Mouse (Mus musculus) ES-Bruce4 (cell line): ENCODE measurements at regions not wholly inside any gene's neighbourhood (a gene's known extent, or its start where the extent isn't known, plus 50 kb on each side); places are given as distances from the start of the nearest gene placed in this dataset.
"Not testable (repeated sequence)": the region's sequence is repeated elsewhere in the genome, so short reads cannot be mapped to it uniquely, and the experiment has no call there.

ENCODE experiments used
- CTCF ChIP-seq: IDR thresholded peaks from one replicate; pipeline ENCODE4 v1.8.1; 2011; ENCODE audit warnings: low read depth, low read length
- EP300 ChIP-seq: IDR thresholded peaks from 2 replicates; pipeline ENCODE4 v1.6.1; 2011; ENCODE audit warnings: low read depth, low read length; ENCODE audit not compliant: insufficient read depth

GRCm38 (mm10) chr12:98139906-98140305, 119.4 kb downstream of the Galc start:
- not testable (repeated sequence) for TF ChIP-seq CTCF, EP300
